Mouse (Mus musculus) CH12F3 (cell line): ENCODE results near the gene Aven.

Source experiments
- in situ Hi-C: fragments of 300-500 bp; cut with MboI; formaldehyde crosslinking; loops from 2 replicates; pipeline ENCODE4 v1.14.3; 2020; ENCODE audit warnings: low sequenced_read_pairs

Aven gene

GRCm38 (mm10) chr2:112484886-112485285, 7.9 kb upstream of the Aven start:
- in situ Hi-C loops = no loop called here

DNA sequence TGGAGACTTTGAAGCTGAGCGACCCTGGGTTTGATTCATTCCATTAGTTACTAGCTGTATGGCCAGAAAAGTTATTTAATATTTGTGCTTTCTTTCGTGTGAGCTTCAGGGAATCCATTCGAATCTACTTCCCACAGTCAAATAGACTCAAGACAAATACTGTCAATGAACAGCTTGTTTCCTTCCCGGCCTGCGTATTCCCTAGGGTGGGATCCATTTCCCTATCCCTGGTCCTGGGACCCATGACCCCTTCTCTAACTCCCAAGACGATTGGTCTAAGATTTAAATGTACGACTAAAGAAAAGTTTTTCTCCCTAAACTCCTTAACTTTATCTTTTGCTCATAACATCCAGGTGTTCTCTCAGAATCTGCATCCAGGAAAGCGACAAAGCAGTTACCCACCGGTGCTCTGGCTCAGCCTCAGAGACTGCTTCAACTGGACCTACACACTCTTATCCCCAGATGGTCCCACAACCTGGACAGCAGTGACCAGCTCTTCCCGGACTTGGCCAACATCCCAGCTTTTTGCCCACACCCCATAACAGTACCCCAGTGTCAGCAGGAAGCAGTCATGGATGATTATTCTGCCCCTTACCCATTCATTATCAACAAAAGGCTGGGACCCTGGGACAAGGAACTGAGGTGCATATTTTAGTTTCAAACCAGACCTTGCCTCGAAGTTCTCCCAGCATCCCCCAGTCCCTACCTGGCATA, 2.1 kb upstream of the Aven start:
- in situ Hi-C loops = no loop called here

GRCm38 (mm10) chr2:112491629-112492028, 1.1 kb upstream of the Aven start:
- in situ Hi-C loops = no loop called here

DNA sequence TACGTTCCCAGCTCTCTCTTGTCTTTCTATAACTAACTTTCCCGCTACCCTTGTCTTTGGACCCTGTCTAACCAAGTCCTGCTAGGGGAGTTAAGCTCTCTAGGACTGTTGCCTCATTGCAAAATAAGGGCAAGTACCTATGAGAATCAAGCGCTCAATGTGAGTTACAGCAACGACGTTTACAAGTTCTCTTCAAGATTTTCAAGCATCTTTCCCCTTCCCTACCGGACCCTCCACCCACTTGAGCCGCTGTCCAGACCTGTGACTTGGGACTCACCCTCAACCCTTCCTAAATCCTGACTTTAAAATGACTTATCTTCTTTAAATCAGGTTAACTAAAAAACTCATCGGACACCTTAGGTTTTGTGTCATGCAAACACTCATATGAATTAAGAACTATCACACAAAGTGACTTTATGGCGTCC, 321 bp upstream of the Aven start:
- in situ Hi-C loops = no loop called here

DNA sequence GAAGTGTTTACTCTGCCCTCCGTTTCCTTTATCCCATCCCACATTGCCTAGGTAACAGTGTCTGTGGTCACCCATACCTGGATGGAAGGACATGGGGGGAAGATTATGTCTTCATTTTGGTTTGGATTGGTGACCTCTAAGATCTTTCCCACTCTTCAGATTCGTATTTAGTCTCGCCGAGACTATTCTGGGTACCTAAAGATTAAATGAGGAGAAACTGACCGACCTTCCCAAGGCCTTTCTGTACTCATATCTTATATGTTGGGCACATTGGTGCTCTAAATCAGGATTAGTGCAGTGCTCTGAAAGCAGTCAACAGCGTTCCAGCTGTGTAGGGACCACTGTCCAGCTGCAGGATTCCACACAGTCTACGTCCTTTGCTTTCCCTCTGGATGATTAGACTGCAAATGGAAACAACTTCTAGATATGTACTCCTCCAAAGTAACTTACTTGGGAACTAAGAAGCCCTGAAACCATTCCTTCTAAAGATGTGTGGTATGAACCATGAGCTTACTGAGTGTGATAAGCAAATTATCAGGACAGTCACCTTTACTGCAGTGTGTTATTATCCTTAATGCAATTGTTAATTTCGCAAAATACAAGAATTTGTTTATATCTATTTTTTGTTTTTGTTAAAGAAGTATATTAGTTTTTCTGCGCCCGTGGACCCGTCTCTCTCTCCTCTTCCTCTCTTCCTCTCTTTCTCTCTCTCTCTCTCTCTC, 936 bp downstream of the Aven start:
- in situ Hi-C loops = no loop called here

- in situ Hi-C loops = no loop called here
Measured at GRCm38 (mm10) chr2:112497851-112498250, 5.1 kb downstream of the Aven start.

GRCm38 (mm10) chr2:112501209-112501608, 8.4 kb downstream of the Aven start:
- in situ Hi-C loops = loop anchor here (10.0 kb wide), 1 partner anchor 264 kb away; no protein-coding TSS in a partner anchor

GRCm38 (mm10) chr2:112503978-112504377, 11.2 kb downstream of the Aven start:
- in situ Hi-C loops = loop anchor here (10.0 kb wide), 1 partner anchor 261 kb away; no protein-coding TSS in a partner anchor

GRCm38 (mm10) chr2:112506841-112507435, 14.2 kb downstream of the Aven start:
- in situ Hi-C loops = loop anchor here (10.0 kb wide), 1 partner anchor 258 kb away; no protein-coding TSS in a partner anchor

DNA sequence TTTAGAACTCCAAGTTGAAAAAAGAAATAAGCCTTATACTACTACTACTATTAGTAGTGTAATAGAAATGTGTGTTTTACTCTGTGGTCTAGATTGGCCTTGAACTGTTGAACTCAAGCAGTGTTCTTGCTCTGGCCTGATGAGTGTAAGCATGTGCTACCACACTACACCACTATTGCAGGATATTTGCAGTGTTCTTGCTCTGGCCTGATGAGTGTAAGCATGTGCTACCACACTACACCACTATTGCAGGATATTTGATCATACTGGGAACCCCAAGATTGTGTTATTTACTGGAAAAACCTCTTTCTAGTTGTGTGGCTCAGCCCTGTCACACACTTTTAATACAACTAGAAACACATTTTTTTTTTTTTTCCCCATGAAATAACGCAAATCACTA, 14.7 kb downstream of the Aven start:
- in situ Hi-C loops = loop anchor here (10.0 kb wide), 1 partner anchor 257 kb away; no protein-coding TSS in a partner anchor

DNA sequence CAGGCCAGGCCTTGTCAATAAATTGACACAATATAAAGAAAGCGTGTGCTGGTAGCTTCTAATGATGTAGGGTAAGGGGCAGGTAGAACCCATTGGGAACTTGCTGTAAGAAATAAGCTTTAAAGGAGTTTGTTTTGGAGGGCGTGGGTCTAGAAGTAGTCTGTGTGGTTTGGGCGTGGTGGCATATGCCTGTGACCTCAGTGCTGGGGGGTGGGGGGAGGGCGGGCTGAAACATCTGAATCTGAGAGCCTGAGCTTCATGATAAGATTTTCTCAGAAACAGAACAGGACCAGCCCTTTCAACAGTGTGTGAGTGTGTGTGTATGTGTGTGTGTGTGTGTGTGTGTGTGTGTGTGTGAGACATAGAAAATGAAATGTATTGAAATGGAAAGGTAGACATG, 17.4 kb downstream of the Aven start:
- in situ Hi-C loops = no loop called here

GRCm38 (mm10) chr2:112513036-112513435, 20.3 kb downstream of the Aven start:
- in situ Hi-C loops = no loop called here

DNA sequence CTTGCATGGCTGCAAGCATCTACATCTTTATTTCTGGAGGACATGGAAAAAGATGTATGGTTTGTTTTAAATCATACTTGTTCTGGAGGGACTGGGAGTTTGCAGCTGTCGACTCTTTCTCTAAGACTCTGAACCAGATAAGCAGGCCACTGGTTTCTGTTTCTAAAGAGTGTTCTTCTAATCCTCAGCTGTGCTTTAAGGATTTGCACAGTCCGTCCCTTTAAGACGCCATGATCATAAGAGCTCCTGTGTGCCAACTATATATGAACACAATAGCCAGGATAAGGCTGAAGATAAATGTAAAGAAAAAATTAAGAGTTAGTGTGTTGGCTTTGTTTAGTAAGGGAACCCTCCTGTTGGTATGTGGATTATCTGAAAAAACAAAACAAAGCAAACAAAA, 24.0 kb downstream of the Aven start:
- in situ Hi-C loops = no loop called here

DNA sequence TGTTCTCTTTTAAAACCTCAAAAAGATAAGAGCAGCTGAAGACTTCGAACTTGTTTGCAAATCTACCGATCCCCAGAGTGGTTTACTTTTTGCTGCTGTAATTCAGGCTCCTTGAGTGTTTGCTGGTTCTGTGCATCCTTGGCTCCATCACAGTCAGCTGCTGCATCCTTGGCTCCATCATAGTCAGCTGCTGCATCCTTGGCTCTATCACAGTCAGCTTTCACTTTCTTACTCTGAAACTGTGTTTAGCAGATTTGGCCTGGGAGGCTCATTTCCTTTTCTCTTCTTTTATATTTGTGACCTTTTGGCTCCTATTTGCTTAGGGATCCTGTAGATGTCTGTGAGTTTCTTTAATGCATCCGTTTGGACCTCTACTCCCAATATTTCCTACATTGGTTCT, 24.5 kb downstream of the Aven start:
- in situ Hi-C loops = no loop called here

GRCm38 (mm10) chr2:112518541-112518940, 25.8 kb downstream of the Aven start:
- in situ Hi-C loops = no loop called here

GRCm38 (mm10) chr2:112520526-112521482, 28.0 kb downstream of the Aven start:
- in situ Hi-C loops = no loop called here

DNA sequence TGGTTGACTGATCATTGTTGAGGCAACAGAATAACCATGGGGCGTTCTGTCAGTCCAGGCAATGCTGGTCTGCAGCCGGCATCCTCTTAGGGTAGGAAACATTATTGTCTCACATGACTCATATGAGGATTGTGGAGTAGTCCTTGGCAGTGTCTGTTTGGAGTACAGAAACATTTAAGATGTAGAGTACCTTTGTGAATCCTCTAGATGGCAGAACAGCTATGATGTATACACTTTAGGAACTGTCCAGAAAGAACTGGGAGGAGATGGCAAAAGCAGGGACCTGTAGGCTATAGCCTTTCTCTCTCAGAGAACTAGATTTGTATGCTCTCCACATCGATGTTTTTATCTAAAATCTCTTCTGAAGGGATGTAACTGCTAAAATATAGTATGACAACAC, 34.2 kb downstream of the Aven start:
- in situ Hi-C loops = no loop called here

DNA sequence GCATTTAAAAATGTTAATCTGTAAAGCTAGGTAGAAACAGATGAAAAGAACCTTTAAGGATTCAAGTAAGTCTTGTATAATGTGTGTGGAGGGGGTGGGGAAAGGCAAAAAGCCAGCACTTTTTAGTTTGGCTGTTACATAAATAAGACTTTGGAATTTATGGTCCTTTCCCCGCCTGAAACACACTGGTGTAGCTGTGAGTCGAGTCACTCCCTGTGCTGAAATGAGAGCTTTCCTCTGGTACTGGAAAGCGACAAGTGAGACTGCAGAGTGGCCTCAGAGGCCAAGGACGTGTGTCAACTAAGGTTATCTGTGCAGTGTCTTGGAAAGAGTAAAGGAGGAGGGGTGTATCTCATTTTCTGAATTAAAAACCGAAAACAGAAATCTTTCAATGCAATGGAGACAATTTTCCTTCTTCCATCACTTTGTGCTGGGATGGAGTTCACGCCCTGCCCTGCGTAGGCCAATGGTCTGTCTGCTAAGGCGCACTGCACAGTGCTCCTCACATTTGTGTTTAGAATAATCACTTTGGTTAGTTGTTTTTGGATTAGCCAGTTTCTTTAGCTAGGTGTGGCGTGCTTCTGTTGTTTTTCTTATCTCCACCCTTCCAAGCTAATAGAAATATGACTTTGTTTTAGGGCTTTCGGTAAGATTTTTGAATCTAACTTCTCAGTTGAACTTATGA, 40.2 kb downstream of the Aven start:
- in situ Hi-C loops = no loop called here

DNA sequence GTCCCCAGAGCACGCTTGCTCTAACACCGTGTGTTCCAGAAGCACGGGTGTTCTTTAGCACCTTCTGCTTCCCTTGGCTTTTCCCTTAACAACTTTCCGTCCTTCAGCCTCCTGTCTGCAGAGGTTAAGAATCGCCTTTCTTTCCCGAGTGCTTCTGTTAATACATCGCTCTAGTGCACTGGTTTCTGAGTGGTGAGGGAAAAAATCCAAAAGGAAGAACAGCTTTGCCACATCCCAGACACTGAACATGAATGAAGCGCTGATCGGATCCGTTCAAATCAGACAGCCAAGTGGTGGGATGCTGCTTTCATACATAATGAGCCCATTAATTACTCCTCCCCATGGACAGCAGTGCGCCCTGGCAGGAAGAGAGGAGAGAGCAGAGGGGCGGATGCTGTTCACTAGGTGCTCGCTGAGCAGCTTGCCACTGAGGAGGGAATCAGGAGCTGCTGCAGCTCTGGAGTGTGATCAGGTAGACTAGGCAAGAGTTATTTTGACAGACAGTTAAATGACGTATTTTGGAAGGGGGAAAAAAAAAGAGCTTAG, 42.0 kb downstream of the Aven start:
- in situ Hi-C loops = no loop called here

DNA sequence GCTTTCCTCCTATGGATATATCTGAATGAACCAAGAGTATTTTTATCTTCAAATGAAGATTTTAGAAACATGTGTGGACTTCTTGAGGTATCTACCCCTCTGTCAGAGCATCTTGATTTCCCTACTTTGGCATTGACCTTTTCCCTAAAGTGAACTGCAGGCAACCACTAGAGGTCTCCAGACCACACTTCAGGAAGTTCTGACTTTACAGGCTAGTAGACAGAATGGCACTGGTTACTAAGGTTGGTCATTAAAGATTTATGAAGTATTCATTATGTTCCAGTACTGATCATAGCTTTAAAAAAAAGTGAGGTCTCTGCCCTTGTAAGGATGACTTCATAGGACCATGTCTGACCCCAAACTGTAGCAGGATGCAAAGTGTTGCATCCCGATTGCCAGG, 46.0 kb downstream of the Aven start:
- in situ Hi-C loops = no loop called here
